Mouse (Mus musculus): ENCODE results near the gene Myh3. TPM values are rescaled to one million over a fixed set of nuclear protein-coding genes. Genes with fewer than 3 reads are reported as not detected.

Myh3 gene
- total and polyA plus RNA-seq, 2 experiments from 2014 or later: 0.24 TPM

DNA sequence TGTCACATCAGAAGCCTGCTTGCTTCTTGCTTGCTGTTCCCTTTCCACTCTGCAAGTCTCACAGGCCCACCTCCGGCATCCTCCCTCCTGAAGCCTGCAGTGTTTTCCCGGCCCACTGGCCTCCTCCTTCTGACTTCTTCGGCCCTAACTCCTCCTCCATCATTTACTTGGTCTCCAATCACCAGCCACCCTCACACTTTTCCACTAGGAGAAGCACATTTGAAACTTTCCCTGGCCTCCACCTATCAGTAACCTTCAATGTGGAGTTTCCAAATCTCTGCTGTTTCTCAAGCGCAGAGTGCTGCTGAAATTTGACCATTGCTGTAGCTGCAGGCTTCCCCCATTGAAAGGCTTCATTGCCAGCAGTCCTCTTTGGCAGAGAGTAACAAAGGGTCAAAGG lies 63.9 kb downstream of the Myh3 start:
- ATAC-seq: no peak
- Histone ChIP-seq H3K36me3 (ENCODE audit: insufficient read depth) (no peaks in the 10 kb centered on the region), H3K9me3 (ENCODE audit: low read length) (no peaks in the 10 kb centered on the region), H3K9ac (no peak overlapping the region), H3K27me3 (ENCODE audit: insufficient read depth, low read length) (no peaks in the 10 kb centered on the region), H3K27ac (ENCODE audit: low read depth, low read length) (no peak overlapping the region), H3K4me1 (ENCODE audit: insufficient read depth) (no peaks in the 10 kb centered on the region), H3K4me3 (ENCODE audit: low read depth, low read length) (no peak overlapping the region), H3K4me2 (ENCODE audit: low read depth) (no peak overlapping the region)
- WGBS: 56% methylated on average over 4 of the region's 4 CpGs
- TF ChIP-seq CTCF (IDR thresholded peaks at IDR 0.05; ENCODE audit: low read depth): no peak
- no peak for DNase-seq

DNA sequence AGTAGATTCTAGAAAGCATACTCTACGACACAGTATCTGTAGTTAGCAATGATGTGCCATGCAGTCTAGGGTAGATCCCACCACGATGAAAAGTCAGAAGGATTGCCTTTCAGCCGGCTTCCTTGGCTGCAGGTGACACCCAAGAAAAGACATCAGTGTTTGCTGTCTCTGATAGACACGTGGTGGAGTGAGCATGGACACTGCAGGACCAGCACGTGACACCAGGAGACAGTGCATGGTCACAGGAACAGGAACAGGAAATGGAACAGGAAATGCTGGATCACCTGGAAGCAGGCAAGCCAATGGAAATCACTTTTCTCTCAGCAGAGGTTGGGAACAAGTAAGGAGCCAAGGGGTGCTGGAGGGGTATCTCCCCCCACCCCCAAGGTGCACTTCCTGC lies 65.0 kb downstream of the Myh3 start:
- Histone ChIP-seq H3K27me3 (ENCODE audit: insufficient read depth, low read length) (no peaks in the 10 kb centered on the region), H3K4me2 (ENCODE audit: low read depth) (no peak overlapping the region), H3K36me3 (ENCODE audit: insufficient read depth) (no peaks in the 10 kb centered on the region), H3K9me3 (ENCODE audit: low read length) (no peaks in the 10 kb centered on the region), H3K9ac (no peak overlapping the region), H3K27ac (ENCODE audit: low read depth, low read length) (no peak overlapping the region), H3K4me3 (ENCODE audit: low read depth, low read length) (no peak overlapping the region), H3K4me1 (ENCODE audit: insufficient read depth) (no peaks in the 10 kb centered on the region)
- WGBS: 79% methylated on average over 5 of the region's 5 CpGs
- no peak for ATAC-seq
- DNase-seq: no peak
- TF ChIP-seq CTCF (IDR thresholded peaks at IDR 0.05; ENCODE audit: low read depth): no peak

DNA sequence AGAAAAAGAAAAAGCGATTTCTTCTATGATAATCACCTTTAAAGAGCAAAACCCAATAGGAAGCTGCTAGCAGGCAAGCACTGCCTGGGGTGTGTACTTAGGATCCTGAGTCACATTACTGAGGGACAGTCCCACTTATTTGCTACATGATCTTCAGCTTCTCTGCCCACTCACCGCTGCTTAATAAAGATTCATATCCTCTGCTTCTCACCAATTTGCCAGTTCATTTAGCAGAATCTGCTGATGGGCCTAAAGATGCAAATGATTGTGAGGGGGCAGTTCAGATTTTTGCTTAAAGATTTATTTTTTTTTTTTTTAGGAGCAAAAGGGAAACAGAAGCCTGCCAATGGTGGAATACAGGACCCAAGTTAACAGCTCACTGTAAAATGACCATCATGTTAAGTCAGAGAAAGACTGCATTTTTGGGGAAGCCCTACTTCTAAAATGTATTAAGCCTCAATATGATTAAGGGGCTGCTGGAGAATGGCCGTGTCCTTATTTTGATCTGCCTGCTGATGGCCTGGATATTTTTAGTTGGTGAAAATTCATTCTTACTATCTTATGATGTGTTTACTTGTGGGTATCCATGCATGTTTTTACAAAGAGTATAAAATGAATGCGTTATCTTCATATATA lies 65.9 kb downstream of the Myh3 start:
- no peak for TF ChIP-seq CTCF (IDR thresholded peaks at IDR 0.05; ENCODE audit: low read depth)
- Histone ChIP-seq H3K4me1 (ENCODE audit: insufficient read depth) (no peaks in the 10 kb centered on the region; the same call in 1 of the 2 replicates), H3K9ac (no peak overlapping the region), H3K36me3 (ENCODE audit: insufficient read depth) (no peaks in the 10 kb centered on the region), H3K4me3 (ENCODE audit: low read depth, low read length) (no peak overlapping the region), H3K4me2 (ENCODE audit: low read depth) (no peak overlapping the region), H3K27me3 (ENCODE audit: insufficient read depth, low read length) (no peaks in the 10 kb centered on the region), H3K9me3 (ENCODE audit: low read length) (no peaks in the 10 kb centered on the region), H3K27ac (ENCODE audit: low read depth, low read length) (no peak overlapping the region)
- no peak for ATAC-seq
- DNase-seq: no peak
- 88% methylated on average over 4 of the region's 4 CpGs for WGBS

DNA sequence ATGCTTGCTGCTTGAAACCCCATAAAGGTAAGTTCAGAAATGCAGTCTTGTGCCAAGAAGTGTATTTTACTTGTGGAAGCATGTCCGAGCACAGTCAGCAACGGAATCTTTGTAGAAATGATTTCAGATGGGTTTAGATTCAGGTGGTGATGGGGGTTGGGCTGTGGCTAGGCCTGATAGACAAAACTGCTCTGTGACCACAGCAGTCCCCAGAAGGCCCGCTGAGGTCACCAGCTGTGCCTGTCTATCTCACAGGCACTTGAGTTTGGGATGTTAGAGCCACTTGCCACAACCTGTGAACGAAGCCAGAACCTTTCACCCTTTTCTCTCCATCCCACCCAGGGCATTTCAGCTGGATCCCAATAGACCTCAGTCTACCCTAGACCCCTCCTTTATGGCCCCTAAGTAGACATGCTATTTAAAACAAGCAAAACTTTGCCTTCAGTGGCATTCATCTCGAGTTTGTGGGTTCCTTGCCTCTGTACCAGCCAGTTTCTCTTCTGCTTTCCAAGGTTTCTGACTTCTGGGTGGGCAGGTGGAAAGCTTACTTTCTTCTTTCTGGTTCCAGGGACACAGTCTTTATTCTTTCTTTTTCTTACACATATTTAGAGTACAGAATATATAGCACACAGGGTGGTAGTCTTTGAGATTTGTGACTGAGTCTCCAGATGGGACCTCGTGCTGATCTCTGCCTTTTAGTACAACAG lies 66.6 kb downstream of the Myh3 start:
- Histone ChIP-seq H3K4me1 (ENCODE audit: insufficient read depth) (no peaks in the 10 kb centered on the region; the same call in 1 of the 2 replicates), H3K9me3 (ENCODE audit: low read length) (no peaks in the 10 kb centered on the region), H3K4me2 (ENCODE audit: low read depth) (no peak overlapping the region), H3K9ac (no peak overlapping the region), H3K4me3 (ENCODE audit: low read depth, low read length) (no peak overlapping the region), H3K27me3 (ENCODE audit: insufficient read depth, low read length) (no peaks in the 10 kb centered on the region), H3K36me3 (ENCODE audit: insufficient read depth) (no peaks in the 10 kb centered on the region), H3K27ac (ENCODE audit: low read depth, low read length) (no peak overlapping the region)
- DNase-seq (no peak), ATAC-seq (no peak)
- TF ChIP-seq CTCF (IDR thresholded peaks at IDR 0.05; ENCODE audit: low read depth): no peak
- WGBS: 77% methylated on average over 6 of the region's 6 CpGs

DNA sequence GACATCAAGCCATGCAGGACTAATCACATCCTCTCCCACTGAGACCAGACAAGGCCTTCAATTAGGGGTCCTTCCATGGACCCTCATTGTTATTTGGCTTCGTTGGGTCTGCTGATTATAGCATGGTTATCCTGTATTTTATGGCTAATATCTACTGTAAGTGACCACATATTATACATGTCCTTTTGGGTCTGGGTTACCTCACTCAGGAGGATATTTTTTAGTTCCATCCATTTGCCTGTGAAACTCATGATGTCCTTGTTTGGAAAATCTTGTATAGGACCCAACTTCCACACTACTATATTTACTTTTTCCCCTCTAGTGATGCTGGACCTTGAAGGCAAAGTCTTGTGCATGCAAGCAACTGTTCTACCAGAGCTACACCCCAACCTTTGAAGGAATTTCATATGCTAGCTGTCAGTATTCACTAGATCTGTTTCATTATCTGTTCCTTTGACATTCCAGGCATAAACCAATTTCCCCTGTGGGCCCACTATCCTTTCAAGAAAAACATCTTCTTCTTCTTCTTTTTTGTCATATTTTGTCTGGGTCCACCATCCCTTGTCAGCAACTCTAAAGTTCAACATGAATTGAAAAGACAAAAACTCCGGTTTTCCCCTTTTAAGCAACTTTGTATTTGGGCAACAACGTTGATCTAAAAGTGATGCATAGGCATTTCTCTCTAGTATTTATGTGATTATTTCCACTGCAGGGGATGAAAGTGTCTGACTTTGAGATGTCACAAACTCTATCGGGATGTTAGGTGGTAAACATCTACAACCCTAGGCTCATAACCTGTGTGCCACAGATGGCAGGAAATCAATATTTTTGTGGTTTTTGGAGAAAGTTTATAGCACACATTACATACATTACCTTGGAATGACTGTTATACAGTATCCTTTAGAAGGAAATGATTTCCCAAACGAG lies 67.6 kb downstream of the Myh3 start:
- no peak overlapping the region for H3K9ac ChIP-seq
- H3K27ac ChIP-seq (ENCODE audit: low read depth, low read length): no peak overlapping the region
- H3K4me2 ChIP-seq (ENCODE audit: low read depth): no peak overlapping the region
- no peak for TF ChIP-seq CTCF (IDR thresholded peaks at IDR 0.05; ENCODE audit: low read depth)
- no peak for ATAC-seq
- 86% methylated on average over 5 of the region's 5 CpGs for WGBS
- H3K4me3 ChIP-seq (ENCODE audit: low read depth, low read length): no peak overlapping the region
- no peak for DNase-seq
- no peaks in the 10 kb centered on the region; the same call in 1 of the 2 replicates for H3K4me1 ChIP-seq (ENCODE audit: insufficient read depth)
- no peaks in the 10 kb centered on the region for H3K9me3 ChIP-seq (ENCODE audit: low read length)
- H3K36me3 ChIP-seq (ENCODE audit: insufficient read depth): no peaks in the 10 kb centered on the region
- no peaks in the 10 kb centered on the region for H3K27me3 ChIP-seq (ENCODE audit: insufficient read depth, low read length)

DNA sequence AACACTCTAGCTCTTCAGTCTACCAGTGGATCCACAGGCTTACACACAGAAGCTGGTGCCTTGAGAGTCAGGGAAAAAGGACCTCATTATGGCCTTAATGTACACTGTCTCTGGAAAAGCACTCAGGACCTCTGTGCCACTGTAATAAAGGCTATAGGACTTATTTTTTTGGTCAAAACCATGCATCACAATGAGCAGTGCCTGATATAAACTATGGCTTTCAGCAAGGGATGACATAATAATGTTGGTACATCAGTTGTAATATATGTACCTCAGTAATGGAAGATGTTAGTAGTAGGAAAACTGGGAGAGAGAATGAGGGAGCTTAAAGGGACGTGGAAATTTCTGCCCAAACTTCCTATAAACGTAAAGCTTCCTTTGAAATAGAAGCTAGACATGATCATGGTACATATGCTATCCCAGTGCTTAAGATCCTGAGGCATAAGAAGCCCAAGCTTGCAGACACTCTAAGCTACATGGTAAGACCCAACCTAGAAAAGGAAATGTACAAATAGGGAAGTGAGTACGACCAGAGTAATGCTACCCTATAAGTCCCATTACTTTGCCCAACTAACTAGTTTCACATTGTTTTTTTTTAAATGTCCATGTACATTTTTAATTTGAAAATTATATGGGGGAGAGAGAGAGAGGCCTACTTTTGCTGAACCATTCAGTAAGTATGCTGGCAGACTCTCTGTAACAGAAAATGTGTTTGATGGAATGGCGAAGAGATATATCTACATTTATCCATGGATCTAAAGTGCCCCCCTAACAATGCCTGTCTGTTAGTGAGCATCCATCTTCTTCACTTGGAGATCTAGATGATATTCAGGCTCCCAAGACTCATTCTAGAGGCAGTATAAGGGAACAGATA lies 68.5 kb downstream of the Myh3 start:
- no peak overlapping the region for H3K4me2 ChIP-seq (ENCODE audit: low read depth)
- H3K9ac ChIP-seq: no peak overlapping the region
- DNase-seq (no peak), ATAC-seq (no peak)
- H3K9me3 ChIP-seq (ENCODE audit: low read length): no peaks in the 10 kb centered on the region
- H3K4me3 ChIP-seq (ENCODE audit: low read depth, low read length): no peak overlapping the region
- no peaks in the 10 kb centered on the region for H3K27me3 ChIP-seq (ENCODE audit: insufficient read depth, low read length)
- no peak for TF ChIP-seq CTCF (IDR thresholded peaks at IDR 0.05; ENCODE audit: low read depth)
- H3K27ac ChIP-seq (ENCODE audit: low read depth, low read length): no peak overlapping the region
- WGBS: 96% methylated on average over 4 of the region's 4 CpGs
- no peaks in the 10 kb centered on the region for H3K36me3 ChIP-seq (ENCODE audit: insufficient read depth)
- H3K4me1 ChIP-seq (ENCODE audit: insufficient read depth): no peaks in the 10 kb centered on the region; the same call in 1 of the 2 replicates
